Mouse (Mus musculus): Measurements from ENCODE around the gene Amer2. TPM values are rescaled to one million over a fixed set of nuclear protein-coding genes. Genes with fewer than 3 reads are reported as not detected.

Gene Amer2
- total and polyA plus RNA-seq, 2 experiments from 2014 or later = 28.7 to 42.2 TPM

DNA sequence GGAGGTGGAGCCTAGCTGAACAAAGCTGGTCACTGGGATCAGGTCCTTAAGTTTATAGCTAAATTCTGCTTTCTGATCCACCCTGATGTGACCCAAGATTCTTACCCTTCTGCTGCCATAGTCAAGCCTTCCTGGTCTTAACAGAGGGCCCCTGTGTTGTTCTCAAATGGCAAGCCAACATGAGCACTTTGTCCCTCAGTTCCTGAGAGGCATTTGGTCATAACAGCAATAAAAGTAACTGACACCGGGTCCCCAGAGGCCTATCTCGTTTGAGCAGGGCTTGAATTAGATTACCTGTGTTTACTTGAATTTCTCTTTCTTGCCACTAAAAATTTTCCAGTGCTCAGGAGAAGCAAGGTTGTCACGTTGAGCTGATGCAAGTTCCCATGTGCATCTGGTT lies 51.1 kb downstream of the Amer2 start:
- Histone ChIP-seq H3K4me3 (ENCODE audit: low read depth, low read length) (no peak overlapping the region), H3K27me3 (ENCODE audit: insufficient read depth, low read length) (no peaks in the 10 kb centered on the region), H3K4me1 (ENCODE audit: insufficient read depth) (no peaks in the 10 kb centered on the region), H3K9ac (no peak overlapping the region), H3K36me3 (ENCODE audit: insufficient read depth) (no peaks in the 10 kb centered on the region), H3K9me3 (ENCODE audit: low read length) (no peaks in the 10 kb centered on the region), H3K27ac (ENCODE audit: low read depth, low read length) (no peak overlapping the region), H3K4me2 (ENCODE audit: low read depth) (no peak overlapping the region)
- DNase-seq (no peak), ATAC-seq (no peak)
- WGBS = 82% methylated on average over 3 of the region's 3 CpGs
- TF ChIP-seq CTCF (IDR thresholded peaks at IDR 0.05; ENCODE audit: low read depth) = no peak

DNA sequence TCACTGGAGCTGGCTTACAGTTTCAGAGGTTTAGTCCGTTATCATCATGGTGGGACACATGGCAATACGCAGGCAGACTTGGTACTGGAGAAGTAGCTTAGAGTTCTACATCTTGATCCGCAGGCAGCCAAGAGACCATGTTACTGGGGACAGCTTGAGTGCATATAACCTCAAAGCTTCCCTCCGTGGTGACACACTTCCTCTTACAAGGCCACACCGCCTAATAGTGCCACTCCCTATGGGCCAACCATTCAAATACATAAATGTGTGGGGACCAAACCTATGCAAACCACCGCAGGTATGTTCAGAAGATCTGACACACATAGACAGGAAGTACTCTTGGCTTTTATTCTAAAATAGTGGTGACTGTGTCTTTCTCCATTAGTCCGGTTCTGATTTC lies 52.5 kb downstream of the Amer2 start:
- WGBS = 92% methylated on average over 7 of the region's 7 CpGs
- no peaks in the 10 kb centered on the region for H3K9me3 ChIP-seq (ENCODE audit: low read length)
- TF ChIP-seq CTCF (IDR thresholded peaks at IDR 0.05; ENCODE audit: low read depth) = no peak
- DNase-seq (no peak), ATAC-seq (no peak)
- no peak overlapping the region for H3K9ac ChIP-seq
- no peak overlapping the region for H3K27ac ChIP-seq (ENCODE audit: low read depth, low read length)
- 0 out of 2 replicates have a peak, but pooled peaks cover 6% of the 10 kb centered on the region for H3K4me1 ChIP-seq (ENCODE audit: insufficient read depth)
- H3K4me3 ChIP-seq (ENCODE audit: low read depth, low read length) = no peak overlapping the region
- H3K4me2 ChIP-seq (ENCODE audit: low read depth) = no peak overlapping the region
- H3K36me3 ChIP-seq (ENCODE audit: insufficient read depth) = no peaks in the 10 kb centered on the region
- H3K27me3 ChIP-seq (ENCODE audit: insufficient read depth, low read length) = no peaks in the 10 kb centered on the region

DNA sequence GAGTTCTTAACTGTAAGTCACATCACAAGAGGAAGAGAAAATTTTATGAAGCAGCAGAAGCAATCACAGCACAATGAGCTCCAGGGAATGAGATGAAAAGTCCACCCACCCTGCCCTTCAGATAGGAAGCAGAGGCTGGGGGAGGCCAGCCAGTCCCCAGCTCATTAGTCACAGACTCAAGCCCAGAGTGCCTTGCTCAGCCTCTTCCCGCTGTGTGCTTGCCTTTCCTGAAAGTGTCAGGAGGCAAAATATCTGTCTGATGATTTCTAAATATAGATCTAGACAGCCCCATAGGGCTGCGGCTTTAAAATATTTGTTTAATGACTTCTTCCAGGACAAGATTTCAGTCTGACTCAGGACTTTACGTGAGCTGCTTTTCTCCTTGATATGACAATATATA lies 54.8 kb downstream of the Amer2 start:
- H3K36me3 ChIP-seq (ENCODE audit: insufficient read depth) = no peaks in the 10 kb centered on the region
- 56% methylated on average over 3 of the region's 3 CpGs for WGBS
- H3K9ac ChIP-seq = no peak overlapping the region
- no peak for DNase-seq
- no peak overlapping the region for H3K27ac ChIP-seq (ENCODE audit: low read depth, low read length)
- no peak for ATAC-seq
- 0 out of 2 replicates have a peak, but pooled peaks cover 6% of the 10 kb centered on the region for H3K4me1 ChIP-seq (ENCODE audit: insufficient read depth)
- no peaks in the 10 kb centered on the region for H3K27me3 ChIP-seq (ENCODE audit: insufficient read depth, low read length)
- H3K4me2 ChIP-seq (ENCODE audit: low read depth) = no peak overlapping the region
- H3K9me3 ChIP-seq (ENCODE audit: low read length) = no peaks in the 10 kb centered on the region
- H3K4me3 ChIP-seq (ENCODE audit: low read depth, low read length) = no peak overlapping the region
- no peak for TF ChIP-seq CTCF (IDR thresholded peaks at IDR 0.05; ENCODE audit: low read depth)

DNA sequence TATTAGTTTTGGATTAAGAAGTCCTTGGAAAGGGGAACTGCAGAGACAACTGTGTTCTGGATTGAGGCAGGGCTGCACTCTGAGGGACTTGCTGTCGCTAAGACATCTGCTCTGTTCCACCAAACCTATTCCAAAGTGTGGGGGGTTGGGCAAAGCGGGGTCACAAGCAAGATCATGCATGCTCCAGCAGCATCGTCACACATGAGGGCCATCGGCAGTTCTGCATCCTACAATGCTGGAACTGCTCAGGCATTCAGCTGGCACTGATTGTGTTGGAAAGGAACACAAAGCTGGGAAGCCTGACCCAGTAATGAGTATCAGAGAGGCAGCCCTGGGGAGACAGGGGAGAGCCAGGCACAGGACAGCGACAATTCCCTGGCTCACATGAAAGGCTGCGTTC lies 56.5 kb downstream of the Amer2 start:
- TF ChIP-seq CTCF (IDR thresholded peaks at IDR 0.05; ENCODE audit: low read depth) = no peak

DNA sequence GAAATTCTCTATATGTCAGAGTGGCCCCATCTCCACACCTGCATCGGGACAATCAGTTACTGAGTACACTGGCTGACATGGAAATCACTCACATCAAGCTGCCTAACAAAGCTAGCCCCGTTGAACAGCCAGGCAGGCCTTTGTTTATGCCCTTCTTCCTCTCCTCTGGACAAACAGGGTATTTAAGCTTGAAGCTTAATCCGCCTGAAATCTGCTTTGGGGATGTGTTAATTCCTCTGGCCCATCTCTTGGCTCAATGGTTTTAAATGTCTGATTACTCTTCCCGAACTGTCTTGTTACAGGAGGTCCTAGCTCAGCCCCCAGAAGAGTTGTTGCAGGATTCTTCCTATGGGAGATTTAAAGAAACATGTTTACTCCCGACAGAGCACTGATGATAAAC lies 58.5 kb downstream of the Amer2 start:
- H3K4me1 ChIP-seq (ENCODE audit: insufficient read depth) = 0 out of 2 replicates have a peak, but pooled peaks cover 6% of the 10 kb centered on the region
- no peak overlapping the region for H3K4me2 ChIP-seq (ENCODE audit: low read depth)
- no peak for TF ChIP-seq CTCF (IDR thresholded peaks at IDR 0.05; ENCODE audit: low read depth)
- H3K4me3 ChIP-seq (ENCODE audit: low read depth, low read length) = no peak overlapping the region
- H3K9ac ChIP-seq = no peak overlapping the region
- no peak overlapping the region for H3K27ac ChIP-seq (ENCODE audit: low read depth, low read length)
- no peaks in the 10 kb centered on the region for H3K9me3 ChIP-seq (ENCODE audit: low read length)
- no peak for ATAC-seq
- DNase-seq = no peak
- no peaks in the 10 kb centered on the region for H3K27me3 ChIP-seq (ENCODE audit: insufficient read depth, low read length)
- 15% methylated on average over 5 of the region's 5 CpGs for WGBS
- H3K36me3 ChIP-seq (ENCODE audit: insufficient read depth) = no peaks in the 10 kb centered on the region

More for the DNA sequence above, 56.5 kb downstream of the Amer2 start:
- WGBS = 12% methylated on average over 6 of the region's 6 CpGs
- ATAC-seq (no peak; the same call in 1 of the 2 replicates), DNase-seq (no peak)
- Histone ChIP-seq H3K4me1 (ENCODE audit: insufficient read depth) (0 out of 2 replicates have a peak, but pooled peaks cover 6% of the 10 kb centered on the region), H3K9me3 (ENCODE audit: low read length) (no peaks in the 10 kb centered on the region), H3K36me3 (ENCODE audit: insufficient read depth) (no peaks in the 10 kb centered on the region), H3K4me2 (ENCODE audit: low read depth) (no peak overlapping the region), H3K9ac (no peak overlapping the region), H3K4me3 (ENCODE audit: low read depth, low read length) (no peak overlapping the region), H3K27me3 (ENCODE audit: insufficient read depth, low read length) (no peaks in the 10 kb centered on the region), H3K27ac (ENCODE audit: low read depth, low read length) (no peak overlapping the region)

DNA sequence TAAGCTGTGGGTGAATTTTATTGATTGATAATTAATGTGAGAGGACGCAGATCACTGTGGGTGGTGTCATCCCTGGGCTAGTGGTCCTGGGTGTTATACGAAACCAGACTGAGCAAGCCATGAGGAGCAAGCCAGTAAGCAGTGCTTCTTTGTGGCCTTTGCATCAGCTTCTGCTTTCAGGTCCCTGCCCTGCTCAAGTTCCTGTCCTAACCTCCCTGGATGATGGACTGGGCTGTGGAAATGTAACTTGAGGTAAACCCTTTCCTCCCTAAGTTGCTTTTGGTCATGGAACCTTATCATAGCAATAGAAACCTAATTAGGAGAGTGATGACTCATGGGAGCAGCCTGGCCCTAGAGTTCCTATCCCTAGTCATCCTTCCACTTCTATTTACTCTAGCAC lies 59.1 kb downstream of the Amer2 start:
- H3K4me2 ChIP-seq (ENCODE audit: low read depth) = no peak overlapping the region
- H3K36me3 ChIP-seq (ENCODE audit: insufficient read depth) = no peaks in the 10 kb centered on the region
- H3K9ac ChIP-seq = no peak overlapping the region
- TF ChIP-seq CTCF (IDR thresholded peaks at IDR 0.05; ENCODE audit: low read depth) = no peak
- H3K4me1 ChIP-seq (ENCODE audit: insufficient read depth) = 0 out of 2 replicates have a peak, but pooled peaks cover 6% of the 10 kb centered on the region
- H3K9me3 ChIP-seq (ENCODE audit: low read length) = no peaks in the 10 kb centered on the region
- no peak for ATAC-seq
- no peak for DNase-seq
- H3K27ac ChIP-seq (ENCODE audit: low read depth, low read length) = no peak overlapping the region
- 84% methylated on average over 2 of the region's 2 CpGs for WGBS
- no peak overlapping the region for H3K4me3 ChIP-seq (ENCODE audit: low read depth, low read length)
- H3K27me3 ChIP-seq (ENCODE audit: insufficient read depth, low read length) = no peaks in the 10 kb centered on the region

DNA sequence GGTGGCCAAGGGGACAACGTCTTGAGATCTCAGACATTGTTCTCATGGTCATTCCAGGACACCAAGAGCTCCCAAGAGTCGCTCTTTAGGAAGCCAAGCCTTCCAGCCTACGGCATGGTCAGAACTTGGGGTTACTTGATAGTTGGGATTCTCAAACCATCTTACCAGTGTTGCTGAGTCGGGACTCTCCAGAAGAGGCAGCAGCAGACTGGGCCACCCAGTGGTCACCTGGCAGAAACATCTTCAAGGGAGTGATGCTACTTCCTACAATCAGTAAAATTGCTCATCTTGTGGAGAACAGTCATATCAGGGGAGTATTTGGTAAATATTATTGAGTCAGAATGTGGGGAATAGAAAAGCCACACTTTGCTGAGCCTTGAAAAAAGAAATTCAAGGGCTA lies 62.5 kb downstream of the Amer2 start:
- DNase-seq (no peak), ATAC-seq (no peak)
- Histone ChIP-seq H3K27ac (ENCODE audit: low read depth, low read length) (no peak overlapping the region), H3K4me2 (ENCODE audit: low read depth) (no peak overlapping the region), H3K9ac (no peak overlapping the region), H3K4me1 (ENCODE audit: insufficient read depth) (no peaks in the 10 kb centered on the region), H3K36me3 (ENCODE audit: insufficient read depth) (no peaks in the 10 kb centered on the region), H3K9me3 (ENCODE audit: low read length) (no peaks in the 10 kb centered on the region), H3K4me3 (ENCODE audit: low read depth, low read length) (no peak overlapping the region), H3K27me3 (ENCODE audit: insufficient read depth, low read length) (no peaks in the 10 kb centered on the region)
- TF ChIP-seq CTCF (IDR thresholded peaks at IDR 0.05; ENCODE audit: low read depth) = peak; percentile 52
- 75% methylated on average over 4 of the region's 4 CpGs for WGBS

DNA sequence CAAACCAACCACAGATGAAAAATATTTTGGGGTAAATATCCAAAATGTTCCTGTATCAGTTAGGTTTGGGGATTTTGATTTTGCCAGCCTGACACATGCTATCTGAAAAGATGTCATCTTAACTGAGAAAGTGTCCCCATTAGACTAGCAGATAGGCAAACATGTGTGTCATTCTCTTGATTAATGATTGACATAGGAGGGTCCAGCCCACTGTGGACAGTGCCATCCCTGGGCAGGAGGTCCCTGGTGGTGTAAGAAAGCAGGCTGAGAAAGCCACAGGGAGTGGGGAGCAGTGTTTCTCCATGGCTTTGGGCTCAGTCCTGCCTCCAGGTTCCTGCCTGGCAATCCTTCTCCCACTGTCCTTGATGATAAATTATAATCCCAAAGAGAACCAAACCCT lies 63.3 kb downstream of the Amer2 start:
- no peak for TF ChIP-seq CTCF (IDR thresholded peaks at IDR 0.05; ENCODE audit: low read depth)
- no peak overlapping the region for H3K9ac ChIP-seq
- H3K27ac ChIP-seq (ENCODE audit: low read depth, low read length) = no peak overlapping the region
- DNase-seq (no peak), ATAC-seq (no peak)
- no peak overlapping the region for H3K4me3 ChIP-seq (ENCODE audit: low read depth, low read length)
- H3K36me3 ChIP-seq (ENCODE audit: insufficient read depth) = no peaks in the 10 kb centered on the region
- no peaks in the 10 kb centered on the region for H3K27me3 ChIP-seq (ENCODE audit: insufficient read depth, low read length)
- H3K4me1 ChIP-seq (ENCODE audit: insufficient read depth) = no peaks in the 10 kb centered on the region
- H3K4me2 ChIP-seq (ENCODE audit: low read depth) = no peak overlapping the region
- H3K9me3 ChIP-seq (ENCODE audit: low read length) = no peaks in the 10 kb centered on the region

Other genes with a start within 250 kb of the Amer2 start
- gene Atp8a2, start 176.1 kb upstream of the Amer2 start, total RNA-seq (2014; rRNA removed) = 33.6 and 41.9 TPM in 2 replicates
- 18.3 and 38.0 TPM in 2 replicates for gene Atp8a2, start 176.1 kb upstream of the Amer2 start, polyA plus RNA-seq (2015; fragmentation: Nextera tagmentation; extraction: Ambion mirVana)
- gene Nupl1, start 121.8 kb upstream of the Amer2 start, total RNA-seq (2014; rRNA removed) = 0.23 TPM in 1 of 2 replicates, not detected in the other
- not detected in 2 replicates for gene Nupl1, start 121.8 kb upstream of the Amer2 start, polyA plus RNA-seq (2015; fragmentation: Nextera tagmentation; extraction: Ambion mirVana)
- gene Gm49336, start 121.8 kb upstream of the Amer2 start, total RNA-seq (2014; rRNA removed) = 124 and 138 TPM in 2 replicates
- gene Gm49336, start 121.8 kb upstream of the Amer2 start, polyA plus RNA-seq (2015; fragmentation: Nextera tagmentation; extraction: Ambion mirVana) = 29.0 and 35.7 TPM in 2 replicates
- 53.5 and 61.0 TPM in 2 replicates for gene Mtmr6, start 108.0 kb upstream of the Amer2 start, total RNA-seq (2014; rRNA removed)
- 56.6 and 64.2 TPM in 2 replicates for gene Mtmr6, start 108.0 kb upstream of the Amer2 start, polyA plus RNA-seq (2015; fragmentation: Nextera tagmentation; extraction: Ambion mirVana)

All from forebrain, postnatal 0 days (tissue).